Mouse (Mus musculus): Measurements from ENCODE around the gene Fut11. TPM values are rescaled to one million over a fixed set of nuclear protein-coding genes. Genes with fewer than 3 reads are reported as not detected.

Fut11 gene
- polyA plus RNA-seq, 1 experiment from 2014 or later: 6.5 TPM

DNA sequence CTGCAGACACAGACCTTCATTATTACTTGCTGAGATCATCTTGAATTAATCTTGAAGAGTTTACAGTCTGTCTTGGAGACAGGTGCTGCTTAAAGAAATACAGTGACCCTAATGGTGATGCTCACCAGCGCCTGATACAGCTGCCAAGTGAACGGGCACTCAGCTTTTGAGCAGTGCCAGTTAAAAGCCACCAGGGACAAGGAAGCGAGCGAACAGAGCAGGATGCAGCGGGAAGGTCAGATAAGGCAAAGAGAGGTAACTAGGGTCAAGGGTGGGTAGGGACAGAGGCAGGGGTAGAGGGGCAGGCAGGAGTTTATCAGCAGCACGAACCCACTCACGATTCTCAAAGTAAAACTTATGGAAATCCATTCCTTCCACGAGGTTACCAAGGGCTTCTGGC lies 43.7 kb downstream of the Fut11 start:
- no peaks in the 10 kb centered on the region for H3K27me3 ChIP-seq
- DNase-seq: no peak
- H3K9ac ChIP-seq: no peak overlapping the region
- peaks cover 53% of the 10 kb centered on the region for H3K36me3 ChIP-seq
- no peak for ATAC-seq (ENCODE audit: low read depth)
- WGBS (ENCODE audit: insufficient replicate concordance): 74% methylated on average over 8 of the region's 8 CpGs
- H3K4me2 ChIP-seq: no peak overlapping the region
- H3K4me1 ChIP-seq (replicated peaks): peaks cover 36% of the 10 kb centered on the region
- no peak overlapping the region for H3K27ac ChIP-seq
- H3K9me3 ChIP-seq (replicated peaks): no peaks in the 10 kb centered on the region
- H3K4me3 ChIP-seq (replicated peaks): no peak overlapping the region

DNA sequence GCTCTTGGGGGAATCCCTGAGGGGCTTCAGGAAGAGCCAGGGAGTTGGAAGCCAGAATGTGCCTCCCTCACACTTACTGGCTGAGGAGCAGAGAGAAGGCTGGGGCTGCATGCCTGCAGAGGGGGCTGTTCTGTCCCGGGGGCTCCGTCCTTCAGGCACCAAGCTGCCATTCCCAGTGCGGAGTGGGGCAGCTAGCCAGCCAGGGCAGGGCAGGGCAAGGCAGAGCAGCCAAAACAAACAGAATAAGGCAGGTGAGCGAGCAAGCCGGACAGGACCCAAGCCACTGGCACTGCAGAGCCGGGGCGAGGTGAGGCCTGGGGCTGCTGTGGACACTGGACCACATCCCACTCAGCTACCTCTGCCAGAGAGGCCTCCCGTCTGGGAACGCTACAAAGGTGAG lies 46.5 kb downstream of the Fut11 start:
- peaks cover 19% of the 10 kb centered on the region for H3K4me1 ChIP-seq (replicated peaks)
- no peak overlapping the region for H3K4me3 ChIP-seq (replicated peaks)
- H3K27me3 ChIP-seq: no peaks in the 10 kb centered on the region
- H3K9ac ChIP-seq: no peak overlapping the region
- ATAC-seq (ENCODE audit: low read depth) (no peak), DNase-seq (no peak)
- peaks cover 45% of the 10 kb centered on the region for H3K36me3 ChIP-seq
- H3K27ac ChIP-seq: no peak overlapping the region
- 77% methylated on average over 9 of the region's 9 CpGs for WGBS (ENCODE audit: insufficient replicate concordance)
- H3K9me3 ChIP-seq (replicated peaks): no peaks in the 10 kb centered on the region
- H3K4me2 ChIP-seq: no peak overlapping the region

DNA sequence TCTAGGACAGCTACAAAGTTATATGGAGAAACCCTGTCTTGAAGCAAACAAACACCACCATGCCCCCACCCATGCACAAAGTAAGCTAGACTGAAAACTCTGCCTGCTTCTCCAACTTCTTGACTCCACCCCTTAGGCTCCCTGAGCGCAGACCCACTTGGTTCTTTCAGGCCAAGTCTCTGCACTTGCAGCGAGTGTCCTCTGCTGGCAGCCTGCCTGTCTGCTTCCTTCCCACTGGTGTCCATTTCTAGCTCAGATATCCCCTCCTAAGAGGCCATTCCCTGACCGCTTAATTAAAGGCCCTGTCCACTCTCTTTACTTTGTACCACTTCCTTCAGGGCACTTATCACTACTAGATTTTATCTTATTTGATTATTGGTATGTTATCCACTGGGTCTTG lies 48.8 kb downstream of the Fut11 start:
- Histone ChIP-seq H3K4me1 (replicated peaks) (no peaks in the 10 kb centered on the region), H3K4me2 (no peak overlapping the region), H3K27ac (no peak overlapping the region), H3K27me3 (no peaks in the 10 kb centered on the region), H3K4me3 (replicated peaks) (no peak overlapping the region), H3K36me3 (peaks cover 36% of the 10 kb centered on the region), H3K9me3 (replicated peaks) (no peaks in the 10 kb centered on the region), H3K9ac (no peak overlapping the region)
- WGBS (ENCODE audit: insufficient replicate concordance): 84% methylated on average over 3 of the region's 3 CpGs
- DNase-seq: no peak
- ATAC-seq (ENCODE audit: low read depth): no peak

DNA sequence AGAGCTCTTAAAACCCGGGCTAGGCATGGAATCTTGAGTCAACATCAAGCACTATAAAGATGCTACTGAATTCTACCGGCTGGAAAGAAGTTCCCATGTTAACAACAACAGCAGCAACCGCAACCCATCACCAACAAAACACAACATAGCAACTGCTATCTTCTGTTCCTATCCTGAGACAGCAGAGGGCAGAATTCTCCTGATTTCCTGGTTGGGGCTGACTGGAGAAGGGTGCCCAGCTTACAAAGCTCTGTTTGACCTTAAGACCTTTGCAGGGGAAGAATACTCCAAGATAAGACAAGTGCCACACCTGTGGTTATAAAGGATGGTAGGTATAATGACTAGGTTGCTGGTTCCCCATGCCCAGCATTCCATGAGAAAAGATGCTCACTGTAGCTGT lies 52.2 kb downstream of the Fut11 start:
- H3K36me3 ChIP-seq: peaks cover 11% of the 10 kb centered on the region; the same call in 1 of the 2 replicates
- no peak for ATAC-seq (ENCODE audit: low read depth)
- H3K9me3 ChIP-seq (replicated peaks): no peaks in the 10 kb centered on the region
- H3K4me1 ChIP-seq (replicated peaks): no peaks in the 10 kb centered on the region
- whole genome bisulfite sequencing (ENCODE audit: insufficient replicate concordance): 75% methylated on average over 3 of the region's 3 CpGs
- H3K27ac ChIP-seq: no peak overlapping the region
- DNase-seq: no peak
- no peak overlapping the region for H3K9ac ChIP-seq
- no peaks in the 10 kb centered on the region for H3K27me3 ChIP-seq
- no peak overlapping the region for H3K4me2 ChIP-seq
- H3K4me3 ChIP-seq (replicated peaks): no peak overlapping the region

GRCm38 (mm10) chr14:20748388-20748787 lies 53.6 kb downstream of the Fut11 start:
- H3K9me3 ChIP-seq (replicated peaks): no peaks in the 10 kb centered on the region
- WGBS (ENCODE audit: insufficient replicate concordance): 66% methylated on average over 4 of the region's 4 CpGs
- H3K9ac ChIP-seq: no peak overlapping the region
- H3K27me3 ChIP-seq: no peaks in the 10 kb centered on the region
- H3K27ac ChIP-seq: no peak overlapping the region
- H3K4me1 ChIP-seq (replicated peaks): no peaks in the 10 kb centered on the region
- no peak overlapping the region for H3K4me2 ChIP-seq
- no peak for DNase-seq
- ATAC-seq (ENCODE audit: low read depth): no peak
- H3K36me3 ChIP-seq: peaks cover 5% of the 10 kb centered on the region; the same call in 1 of the 2 replicates
- H3K4me3 ChIP-seq (replicated peaks): no peak overlapping the region

DNA sequence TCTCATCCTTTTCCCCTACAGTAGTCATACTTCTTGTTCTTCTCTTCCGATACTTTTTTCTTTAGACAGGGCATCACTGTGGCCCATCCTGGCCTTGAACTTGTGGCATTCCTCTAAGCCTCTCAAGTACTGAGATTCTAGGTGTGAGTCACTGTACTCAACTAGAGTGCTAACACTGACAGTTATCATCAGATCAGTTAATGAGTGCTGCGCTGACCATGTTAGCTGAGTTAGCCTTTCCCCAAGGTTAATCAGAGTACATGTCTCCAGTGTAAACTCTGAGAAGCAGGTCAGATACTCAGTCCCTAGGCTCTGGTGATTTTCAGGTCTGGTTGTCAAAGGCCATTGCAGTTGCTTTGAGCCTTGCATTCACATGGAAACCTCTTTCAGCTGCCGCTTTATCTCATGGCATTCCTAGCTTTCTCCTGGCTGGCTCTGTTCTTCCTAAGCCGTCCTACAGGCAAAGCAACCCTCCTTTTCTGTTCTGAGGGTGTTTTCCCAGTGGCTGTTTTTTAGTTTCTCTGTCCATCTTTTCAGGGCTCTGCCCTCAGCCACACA lies 54.8 kb downstream of the Fut11 start:
- 83% methylated on average over 4 of the region's 4 CpGs for WGBS (ENCODE audit: insufficient replicate concordance)
- H3K9me3 ChIP-seq (replicated peaks): no peaks in the 10 kb centered on the region
- no peaks in the 10 kb centered on the region for H3K4me1 ChIP-seq (replicated peaks)
- no peak overlapping the region for H3K27ac ChIP-seq
- H3K27me3 ChIP-seq: no peaks in the 10 kb centered on the region
- no peak overlapping the region for H3K4me3 ChIP-seq (replicated peaks)
- H3K4me2 ChIP-seq: no peak overlapping the region
- H3K36me3 ChIP-seq: peaks cover 5% of the 10 kb centered on the region; the same call in 1 of the 2 replicates
- ATAC-seq (ENCODE audit: low read depth): no peak
- no peak overlapping the region for H3K9ac ChIP-seq
- no peak for DNase-seq

GRCm38 (mm10) chr14:20750503-20750902 lies 55.7 kb downstream of the Fut11 start:
- no peaks in the 10 kb centered on the region for H3K9me3 ChIP-seq (replicated peaks)
- H3K9ac ChIP-seq: no peak overlapping the region
- ATAC-seq (ENCODE audit: low read depth) (no peak), DNase-seq (no peak)
- H3K4me2 ChIP-seq: no peak overlapping the region
- peaks cover 13% of the 10 kb centered on the region for H3K36me3 ChIP-seq
- H3K4me3 ChIP-seq (replicated peaks): no peak overlapping the region
- H3K4me1 ChIP-seq (replicated peaks): no peaks in the 10 kb centered on the region
- no peak overlapping the region for H3K27ac ChIP-seq
- no peaks in the 10 kb centered on the region for H3K27me3 ChIP-seq
- WGBS (ENCODE audit: insufficient replicate concordance): 79% methylated on average over 5 of the region's 5 CpGs

Small RNAs within 50 kb of the gene (microRNA-seq; reads per million reads assigned to microRNA genes)
- gene Mir6946: 1.2 reads per million

Other genes starting within 250 kb of the Fut11 start
- gene Cfap70, start 242.7 kb upstream of the Fut11 start, polyA plus RNA-seq (2015; fragmentation: Nextera tagmentation; extraction: Ambion mirVana): not detected in 2 replicates
- gene Anxa7, start 214.8 kb upstream of the Fut11 start, polyA plus RNA-seq (2015; fragmentation: Nextera tagmentation; extraction: Ambion mirVana): 47.0 and 50.3 TPM in 2 replicates
- gene Mss51, start 198.1 kb upstream of the Fut11 start, polyA plus RNA-seq (2015; fragmentation: Nextera tagmentation; extraction: Ambion mirVana): 0.29 and 0.39 TPM in 2 replicates
- gene Ppp3cb, start 148.4 kb upstream of the Fut11 start, polyA plus RNA-seq (2015; fragmentation: Nextera tagmentation; extraction: Ambion mirVana): 21.3 and 24.5 TPM in 2 replicates
- 1.0 and 1.2 TPM in 2 replicates for gene Usp54, start 53.9 kb upstream of the Fut11 start, polyA plus RNA-seq (2015; fragmentation: Nextera tagmentation; extraction: Ambion mirVana)
- 0.10 and 0.29 TPM in 2 replicates for gene Myoz1, start 38.4 kb upstream of the Fut11 start, polyA plus RNA-seq (2015; fragmentation: Nextera tagmentation; extraction: Ambion mirVana)
- 0.41 and 0.51 TPM in 2 replicates for gene Synpo2l, start 26.6 kb upstream of the Fut11 start, polyA plus RNA-seq (2015; fragmentation: Nextera tagmentation; extraction: Ambion mirVana)
- 30.2 and 38.4 TPM in 2 replicates for gene Sec24c, start 20.7 kb upstream of the Fut11 start, polyA plus RNA-seq (2015; fragmentation: Nextera tagmentation; extraction: Ambion mirVana)
- 133 and 150 TPM in 2 replicates for gene Chchd1, start 8.0 kb downstream of the Fut11 start, polyA plus RNA-seq (2015; fragmentation: Nextera tagmentation; extraction: Ambion mirVana)
- gene Zswim8, start 12.6 kb downstream of the Fut11 start, polyA plus RNA-seq (2015; fragmentation: Nextera tagmentation; extraction: Ambion mirVana): 4.0 and 4.6 TPM in 2 replicates
- 14.2 and 16.6 TPM in 2 replicates for gene Ndst2, start 39.6 kb downstream of the Fut11 start, polyA plus RNA-seq (2015; fragmentation: Nextera tagmentation; extraction: Ambion mirVana)
- gene Camk2g, start 99.1 kb downstream of the Fut11 start, polyA plus RNA-seq (2015; fragmentation: Nextera tagmentation; extraction: Ambion mirVana): 10.6 and 10.7 TPM in 2 replicates
- gene Plau, start 141.7 kb downstream of the Fut11 start, polyA plus RNA-seq (2015; fragmentation: Nextera tagmentation; extraction: Ambion mirVana): 0.74 and 0.76 TPM in 2 replicates
- 17.0 and 24.6 TPM in 2 replicates for gene Vcl, start 234.4 kb downstream of the Fut11 start, polyA plus RNA-seq (2015; fragmentation: Nextera tagmentation; extraction: Ambion mirVana)